Mouse (Mus musculus): Measurements from ENCODE around the gene Gm5415.
"Not testable (repeated sequence)": the region's sequence is repeated elsewhere in the genome, so short reads cannot be mapped to it uniquely, and the experiment has no call there.

GRCm38 (mm10) chr1:32547194-32547593 is at the start of gene Gm5415:
- not testable (repeated sequence) for TF ChIP-seq POLR2A (IDR thresholded peaks at IDR 0.05; ENCODE audit: borderline replicate concordance, control insufficient read depth, low read depth, low read length); CTCF (IDR thresholded peaks at IDR 0.05; ENCODE audit: control insufficient read depth, insufficient read depth, low read length)
